Mouse (Mus musculus) gastrocnemius, postnatal 14 days (tissue): Measurements from ENCODE around the gene Fntb. TPM values are rescaled to one million over a fixed set of nuclear protein-coding genes. Genes with fewer than 3 reads are reported as not detected.

Source experiments
- DNase-seq: peaks from one replicate; pipeline ENCODE4 v3.0.0; 2021; ENCODE audit warnings: mixed read lengths
- intact Hi-C: fragments of 180-260 bp; cut with DNase I; formaldehyde crosslinking; loops from one replicate; pipeline ENCODE4 v1.15.1; 2025; ENCODE audit warnings: low total_unique reads
- total RNA-seq, 2 experiments: library from RNA; stranded (reverse); gene quantifications; 2 replicates each; pipeline ENCODE4 v1.2.3; 2021

The Fntb gene
- total RNA-seq, 2 experiments from 2014 or later, result 16.1 to 20.0 TPM

- intact Hi-C loops, result no loop called here
- no peak for DNase-seq
These were observed 143.8 kb downstream of the Fntb start for GRCm38 (mm10) chr12:76909218-76909617.

- no peak for DNase-seq
- intact Hi-C loops, result no loop called here
These were observed 145.0 kb downstream of the Fntb start for GRCm38 (mm10) chr12:76910258-76910940.

GRCm38 (mm10) chr12:76911171-76911726 is 145.9 kb downstream of the Fntb start:
- no peak for DNase-seq
- intact Hi-C loops, result no loop called here

GRCm38 (mm10) chr12:76912193-76912592 is 146.8 kb downstream of the Fntb start:
- no peak for DNase-seq
- intact Hi-C loops, result no loop called here

GRCm38 (mm10) chr12:76916163-76916562 is 150.8 kb downstream of the Fntb start:
- intact Hi-C loops, result no loop called here
- no peak for DNase-seq

GRCm38 (mm10) chr12:76918113-76918512 is 152.7 kb downstream of the Fntb start:
- no peak for DNase-seq
- intact Hi-C loops, result no loop called here

GRCm38 (mm10) chr12:76918855-76919254 is 153.5 kb downstream of the Fntb start:
- intact Hi-C loops, result no loop called here
- DNase-seq, result no peak

- intact Hi-C loops, result no loop called here
- DNase-seq, result no peak
These were observed 155.0 kb downstream of the Fntb start for GRCm38 (mm10) chr12:76920398-76920797.

- DNase-seq, result no peak
- intact Hi-C loops, result no loop called here
These were observed 155.6 kb downstream of the Fntb start for GRCm38 (mm10) chr12:76920990-76921389.

- intact Hi-C loops, result no loop called here
- DNase-seq, result no peak
These were observed 157.7 kb downstream of the Fntb start for GRCm38 (mm10) chr12:76923118-76923517.

GRCm38 (mm10) chr12:76924904-76925604 is 159.7 kb downstream of the Fntb start:
- intact Hi-C loops, result no loop called here

GRCm38 (mm10) chr12:76926338-76926945 is 161.1 kb downstream of the Fntb start:
- intact Hi-C loops, result no loop called here

More at GRCm38 (mm10) chr12:76924904-76925604, 159.7 kb downstream of the Fntb start:
- DNase-seq, result no peak

GRCm38 (mm10) chr12:76927012-76927411 is 161.6 kb downstream of the Fntb start:
- intact Hi-C loops, result no loop called here
- no peak for DNase-seq

More at GRCm38 (mm10) chr12:76926338-76926945, 161.1 kb downstream of the Fntb start:
- no peak for DNase-seq

GRCm38 (mm10) chr12:76927539-76927938 is 162.2 kb downstream of the Fntb start:
- DNase-seq, result no peak
- intact Hi-C loops, result no loop called here

- DNase-seq, result no peak
- intact Hi-C loops, result no loop called here
These were observed 164.8 kb downstream of the Fntb start for GRCm38 (mm10) chr12:76930177-76930576.

- DNase-seq, result no peak
- intact Hi-C loops, result no loop called here
These were observed 166.6 kb downstream of the Fntb start for GRCm38 (mm10) chr12:76931739-76932687.

GRCm38 (mm10) chr12:76932688-76933060 is 167.3 kb downstream of the Fntb start:
- no peak for DNase-seq
- intact Hi-C loops, result no loop called here

- no peak for DNase-seq
- intact Hi-C loops, result no loop called here
These were observed 169.0 kb downstream of the Fntb start for GRCm38 (mm10) chr12:76934438-76934837.

- intact Hi-C loops, result no loop called here
- DNase-seq, result no peak
These were observed 170.8 kb downstream of the Fntb start for GRCm38 (mm10) chr12:76936211-76936610.
